Mouse (Mus musculus) embryonic stem cell, embryonic (primary cell): ENCODE measurements at regions not wholly inside any gene's neighbourhood (a gene's known extent, or its start where the extent isn't known, plus 50 kb on each side); places are given as distances from the start of the nearest gene placed in this dataset.

Experiments used
- CTCF ChIA-PET, 4 experiments: fragments of 300-600 bp in 2 of 4; fragments of 350-600 bp in 2 of 4; sonication (Branson Sonifier 250); formaldehyde crosslinking; loops; one replicate each; lab custom pipeline; 2022; ENCODE audit warnings: inconsistent platforms in 2 of 4; lab: Charles Lee
- POLR2A ChIA-PET, 4 experiments: fragments of 300-600 bp in 2 of 4; fragments of 350-600 bp in 2 of 4; sonication (Branson Sonifier 250); formaldehyde crosslinking; loops; one replicate each; lab custom pipeline; 2022; ENCODE audit warnings: antibody characterized with exemption in 4 of 4, inconsistent platforms in 1 of 4; lab: Charles Lee

DNA sequence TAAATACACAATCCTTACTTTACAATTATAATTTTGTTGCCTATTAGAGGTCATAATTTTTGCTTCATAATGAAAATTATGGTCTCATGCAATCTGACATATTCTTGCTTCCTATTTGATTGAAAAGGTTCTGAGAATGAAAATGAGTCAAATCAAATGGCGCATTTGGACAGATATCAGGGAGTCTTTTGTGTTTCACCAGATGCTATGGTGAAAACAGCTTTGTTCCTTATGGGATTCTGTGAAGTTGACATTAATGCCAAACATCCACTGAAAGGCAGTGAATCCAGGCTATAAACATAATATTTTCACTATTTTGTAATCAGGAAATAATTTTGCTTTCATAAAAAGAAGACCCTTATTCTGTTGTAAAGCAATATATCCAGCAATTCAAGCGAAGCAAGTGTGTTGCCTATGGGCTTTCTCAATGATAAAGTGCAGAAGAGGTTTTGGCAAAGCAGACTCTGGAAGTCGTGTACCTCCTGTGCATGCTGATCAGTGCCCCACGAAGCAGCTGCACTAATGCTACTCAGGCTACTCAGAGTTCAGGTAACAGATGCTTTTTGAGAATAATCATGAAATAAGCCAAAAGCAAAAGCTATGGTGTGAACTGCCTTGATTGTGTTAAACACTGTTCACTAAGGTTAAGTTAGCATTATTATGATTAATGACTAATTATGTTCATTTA, 1353.0 kb upstream of the Luzp2 start:
- ChIA-PET POLR2A (no interaction called here), CTCF (interaction anchor here in 1 of 4 experiments (0.6 kb wide), 1 partner anchor 601 kb away, joined by 3 read pairs; no protein-coding TSS in a partner anchor)

DNA sequence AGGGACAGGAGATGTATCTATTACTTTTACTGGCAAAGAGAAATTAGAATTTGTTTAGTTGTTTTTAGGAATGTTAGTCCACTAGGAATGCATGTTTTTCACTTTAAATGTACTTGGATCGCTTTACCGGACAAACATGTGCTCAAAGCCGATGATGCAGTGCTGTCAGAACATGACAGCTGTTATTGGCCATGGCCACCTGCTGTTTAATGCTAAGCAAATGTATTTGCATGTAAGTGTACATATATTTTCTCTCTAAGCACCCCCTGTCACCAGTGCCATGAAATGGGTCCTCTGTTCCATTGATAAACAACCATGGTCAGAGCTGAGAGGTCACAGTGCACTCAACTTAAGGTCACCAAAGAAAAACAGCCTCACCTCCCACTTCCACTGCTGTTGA, 1349.2 kb upstream of the Luzp2 start:
- POLR2A ChIA-PET = no interaction called here
- CTCF ChIA-PET = no interaction called here

DNA sequence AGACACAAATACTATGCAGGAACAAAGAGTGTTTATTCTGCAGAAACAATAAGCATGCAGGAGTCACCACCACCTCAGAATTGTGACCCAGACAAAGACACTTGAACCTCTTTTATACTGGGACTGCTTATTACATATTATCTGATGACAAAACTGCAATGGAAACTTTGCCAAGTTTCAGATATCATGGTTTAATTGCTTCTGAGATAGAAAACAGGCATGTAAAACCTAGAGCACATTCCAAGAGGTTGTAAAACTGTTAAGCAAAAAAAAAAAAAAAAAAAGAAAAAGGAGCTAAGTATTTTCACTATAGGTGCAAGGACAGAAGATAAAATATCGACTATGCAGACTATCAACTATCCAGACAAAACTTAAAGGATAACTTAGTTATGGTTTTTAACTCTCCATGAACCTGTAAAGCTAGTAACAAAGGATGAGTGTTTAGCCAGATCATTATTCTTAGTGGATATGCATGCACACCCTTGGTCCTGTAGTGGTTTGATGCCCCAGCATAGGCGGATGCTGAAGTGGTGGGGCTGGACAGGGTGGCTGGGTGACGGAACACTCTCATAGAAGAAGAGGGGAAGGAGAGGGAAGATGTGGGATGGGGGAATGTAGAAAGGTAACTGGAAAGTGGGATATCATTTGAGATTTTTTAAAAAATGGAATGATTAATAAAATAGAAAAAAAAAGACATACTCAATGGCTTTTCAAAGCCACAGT, 1312.9 kb upstream of the Luzp2 start:
- ChIA-PET POLR2A (no interaction called here), CTCF (no interaction called here)
